Mouse (Mus musculus) embryonic fibroblast, embryonic 13.5 days (primary cell): ENCODE measurements at regions not wholly inside any gene's neighbourhood (a gene's known extent, or its start where the extent isn't known, plus 50 kb on each side); places are given as distances from the start of the nearest gene placed in this dataset.

Experiments used
- H3K27ac ChIP-seq: 2 replicates; pipeline ENCODE4 v1.5.1; 2012; ENCODE audit warnings: low read length, control low read depth, inconsistent platforms; ENCODE audit not compliant: insufficient read depth
- H3K4me1 ChIP-seq: 2 replicates; pipeline ENCODE4 v1.6.1; 2011; ENCODE audit warnings: low read length; ENCODE audit not compliant: control insufficient read depth, insufficient read depth
- H3K4me3 ChIP-seq: 2 replicates; pipeline ENCODE4 v1.5.1; 2011; ENCODE audit warnings: mild to moderate bottlenecking, control low read depth, low read length; ENCODE audit not compliant: insufficient read depth
- CTCF ChIP-seq: IDR thresholded peaks from 2 replicates; pipeline ENCODE4 v1.5.1; 2011; ENCODE audit warnings: mild to moderate bottlenecking, control low read depth, low read length, moderate library complexity, borderline replicate concordance; ENCODE audit not compliant: insufficient read depth
- POLR2A ChIP-seq: IDR thresholded peaks from 2 replicates; pipeline ENCODE4 v1.6.1; 2011; ENCODE audit warnings: low read depth, mild to moderate bottlenecking, control low read depth, low read length, moderate library complexity

- no peaks in the 10 kb centered on the region for H3K4me1 ChIP-seq
- TF ChIP-seq CTCF (no peak), POLR2A (no peak)
- H3K4me3 ChIP-seq, result no peak overlapping the region
- no peak overlapping the region for H3K27ac ChIP-seq
These were observed 168.2 kb upstream of the Sptlc3 start for GRCm38 (mm10) chr2:139325501-139325900.

- no peaks in the 10 kb centered on the region for H3K4me1 ChIP-seq
- no peak for TF ChIP-seq CTCF
- no peak for TF ChIP-seq POLR2A
These were observed 159.0 kb upstream of the Sptlc3 start for GRCm38 (mm10) chr2:139334681-139335080.

GRCm38 (mm10) chr2:139338240-139338639 lies 155.5 kb upstream of the Sptlc3 start:
- TF ChIP-seq POLR2A (no peak), CTCF (no peak)
- Histone ChIP-seq H3K27ac (no peak overlapping the region), H3K4me3 (no peak overlapping the region), H3K4me1 (no peaks in the 10 kb centered on the region)

More at GRCm38 (mm10) chr2:139334681-139335080, 159.0 kb upstream of the Sptlc3 start:
- H3K27ac ChIP-seq, result no peak overlapping the region
- no peak overlapping the region for H3K4me3 ChIP-seq

- Histone ChIP-seq H3K4me1 (no peaks in the 10 kb centered on the region), H3K27ac (no peak overlapping the region), H3K4me3 (no peak overlapping the region)
- TF ChIP-seq CTCF, result no peak
- TF ChIP-seq POLR2A, result no peak
These were observed 137.3 kb upstream of the Sptlc3 start for GRCm38 (mm10) chr2:139356280-139357010.

- Histone ChIP-seq H3K27ac (no peak overlapping the region), H3K4me3 (no peak overlapping the region), H3K4me1 (no peaks in the 10 kb centered on the region)
- TF ChIP-seq POLR2A (no peak), CTCF (no peak)
These were observed 131.4 kb upstream of the Sptlc3 start for GRCm38 (mm10) chr2:139362245-139362847.

- TF ChIP-seq CTCF (no peak), POLR2A (no peak)
- Histone ChIP-seq H3K4me1 (no peaks in the 10 kb centered on the region), H3K27ac (no peak overlapping the region), H3K4me3 (no peak overlapping the region)
These were observed 123.6 kb upstream of the Sptlc3 start for GRCm38 (mm10) chr2:139370070-139370469.

GRCm38 (mm10) chr2:139380285-139380684 lies 113.4 kb upstream of the Sptlc3 start:
- Histone ChIP-seq H3K4me1 (no peaks in the 10 kb centered on the region), H3K4me3 (no peak overlapping the region), H3K27ac (no peak overlapping the region)
- no peak for TF ChIP-seq POLR2A
- no peak for TF ChIP-seq CTCF

- peak; percentile 48; the same call in 1 of the 2 replicates for TF ChIP-seq CTCF
- TF ChIP-seq POLR2A, result no peak
- no peak overlapping the region for H3K4me3 ChIP-seq
- no peak overlapping the region for H3K27ac ChIP-seq
- no peaks in the 10 kb centered on the region for H3K4me1 ChIP-seq
These were observed 112.1 kb upstream of the Sptlc3 start for GRCm38 (mm10) chr2:139381628-139382027.

- H3K4me3 ChIP-seq, result no peak overlapping the region
- no peaks in the 10 kb centered on the region for H3K4me1 ChIP-seq
- no peak for TF ChIP-seq POLR2A
- no peak for TF ChIP-seq CTCF
- H3K27ac ChIP-seq, result no peak overlapping the region
These were observed 80.2 kb upstream of the Sptlc3 start for GRCm38 (mm10) chr2:139413559-139413958.

- H3K4me1 ChIP-seq, result no peaks in the 10 kb centered on the region
- TF ChIP-seq POLR2A (no peak), CTCF (no peak)
- H3K4me3 ChIP-seq, result no peak overlapping the region
- H3K27ac ChIP-seq, result no peak overlapping the region
These were observed 76.2 kb upstream of the Sptlc3 start for GRCm38 (mm10) chr2:139417506-139417905.

- no peak overlapping the region for H3K4me3 ChIP-seq
- H3K4me1 ChIP-seq, result no peaks in the 10 kb centered on the region
- H3K27ac ChIP-seq, result no peak overlapping the region
- TF ChIP-seq POLR2A, result no peak
- TF ChIP-seq CTCF, result no peak
These were observed 71.0 kb upstream of the Sptlc3 start for GRCm38 (mm10) chr2:139422678-139423077.
